Mouse (Mus musculus) left cerebral cortex, adult 6 months (tissue): ENCODE results near the gene Kcnj9. TPM values are rescaled to one million over a fixed set of nuclear protein-coding genes. Genes with fewer than 3 reads are reported as not detected.

Experiments
- long read RNA-seq, 2 experiments: library from polyadenylated mRNA; unstranded; transcript quantifications; one replicate each; pipeline ENCODE4 v2.0.0; 2019 to 2020
- polyA plus RNA-seq: library from polyadenylated mRNA; unstranded; fragments of <200 nt; fragmentation: Nextera tagmentation; gene quantifications from 2 replicates; pipeline ENCODE4 v1.2.3, GENCODE M21; 2021

Kcnj9 gene
- 26.4 and 33.0 TPM in 2 replicates for polyA plus RNA-seq
- long read RNA-seq, experiment 1, transcript Kcnj9-201 (4 exons, 3,857 nt): major isoform, 131 of 192 reads
- long read RNA-seq, experiment 1, transcript Kcnj9-202 (4 exons, 2,265 nt): minor isoform, 8 of 192 reads
- long read RNA-seq, experiment 1, partial matches to known transcripts: 14 of 192 reads
- long read RNA-seq, experiment 1, other reads (novel, unspliced or antisense): 39 of 192 reads
- long read RNA-seq, experiment 2, transcript Kcnj9-201 (4 exons, 3,857 nt): major isoform, 32 of 72 reads
- long read RNA-seq, experiment 2, partial matches to known transcripts: 3 of 72 reads
- long read RNA-seq, experiment 2, other reads (novel, unspliced or antisense): 37 of 72 reads

DNA sequence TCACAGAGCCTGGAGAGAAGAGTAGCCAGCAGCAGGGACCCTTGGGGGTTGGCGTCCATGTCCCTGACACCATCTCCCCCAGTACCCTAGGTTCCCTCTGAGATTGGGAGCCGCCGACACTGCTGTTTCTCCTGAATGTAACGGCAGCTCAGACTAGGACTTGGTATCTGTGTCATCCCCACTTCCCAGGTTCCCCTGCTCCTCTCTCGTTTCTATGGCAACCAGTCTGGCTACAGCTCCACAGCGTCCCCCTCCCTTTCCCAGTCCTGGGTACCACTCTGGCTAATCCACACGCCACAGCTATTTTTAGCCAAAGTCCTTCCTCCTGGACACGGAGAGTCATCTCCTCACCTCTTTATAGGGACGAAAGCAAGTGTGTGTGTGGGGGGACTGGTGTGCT lies at the start of gene Kcnj9:
Kcnj9 (minus strand) TSS at position 188 of the 400 bp plus-strand sequence.

DNA sequence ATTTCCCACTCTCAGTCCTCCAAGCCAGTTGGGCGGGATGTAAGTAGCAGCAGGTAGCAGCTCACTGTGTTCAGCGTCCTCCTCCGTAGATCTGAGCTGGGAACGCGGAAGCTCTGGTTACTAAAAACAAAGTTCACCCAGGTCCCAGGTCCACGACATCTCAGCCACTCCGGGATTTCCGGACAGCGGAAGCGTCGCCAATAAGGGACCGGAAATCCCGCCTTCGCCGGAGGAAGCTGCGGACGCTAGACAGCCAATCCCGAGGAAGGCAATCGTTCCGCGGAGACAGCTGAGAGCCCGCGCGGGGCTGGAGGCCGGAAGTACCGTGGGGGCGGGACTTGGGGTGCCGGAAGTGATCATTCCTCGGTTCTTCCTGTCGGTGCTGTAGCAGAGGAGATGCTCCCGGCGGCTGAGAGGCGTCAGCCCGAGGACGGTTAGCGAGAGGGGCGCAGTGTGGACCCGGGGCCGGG lies 47.1 kb upstream of the Kcnj9 start, which contains the start of gene Pigm:
Pigm (plus strand) TSS at position 349 of the 470 bp plus-strand sequence.

DNA sequence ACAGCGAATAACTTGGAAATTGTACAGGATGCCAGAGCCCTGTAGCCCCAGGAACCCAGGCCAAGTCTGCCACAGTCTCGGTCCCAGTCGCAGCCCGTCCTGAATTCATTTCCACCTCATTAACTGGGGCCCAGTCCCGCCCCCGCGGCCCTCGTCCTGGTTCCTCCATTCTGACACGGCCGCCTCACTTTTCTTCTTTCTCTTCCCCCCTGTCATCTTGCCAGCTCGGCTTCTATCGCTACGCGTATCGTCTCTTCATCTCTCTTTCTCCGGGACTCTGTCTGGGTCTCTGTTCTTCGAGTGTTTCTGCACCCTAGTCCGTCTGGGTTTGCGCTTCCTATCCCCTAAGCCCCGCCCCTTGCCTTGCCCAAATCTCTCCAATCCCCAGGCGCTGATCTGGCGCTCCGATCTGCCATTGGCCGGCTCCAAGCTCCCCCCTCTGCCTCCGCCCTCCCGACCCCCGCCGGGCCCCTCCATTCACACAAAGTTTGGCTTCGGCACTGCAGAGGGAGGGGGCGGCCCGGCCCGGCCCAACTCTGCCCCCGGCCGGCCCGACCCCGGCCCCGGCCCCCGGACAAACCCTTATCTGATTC lies 11.7 kb upstream of the Kcnj9 start, which contains the start of gene Kcnj10:
Kcnj10 (plus strand) TSS at position 482 of the 593 bp plus-strand sequence.

DNA sequence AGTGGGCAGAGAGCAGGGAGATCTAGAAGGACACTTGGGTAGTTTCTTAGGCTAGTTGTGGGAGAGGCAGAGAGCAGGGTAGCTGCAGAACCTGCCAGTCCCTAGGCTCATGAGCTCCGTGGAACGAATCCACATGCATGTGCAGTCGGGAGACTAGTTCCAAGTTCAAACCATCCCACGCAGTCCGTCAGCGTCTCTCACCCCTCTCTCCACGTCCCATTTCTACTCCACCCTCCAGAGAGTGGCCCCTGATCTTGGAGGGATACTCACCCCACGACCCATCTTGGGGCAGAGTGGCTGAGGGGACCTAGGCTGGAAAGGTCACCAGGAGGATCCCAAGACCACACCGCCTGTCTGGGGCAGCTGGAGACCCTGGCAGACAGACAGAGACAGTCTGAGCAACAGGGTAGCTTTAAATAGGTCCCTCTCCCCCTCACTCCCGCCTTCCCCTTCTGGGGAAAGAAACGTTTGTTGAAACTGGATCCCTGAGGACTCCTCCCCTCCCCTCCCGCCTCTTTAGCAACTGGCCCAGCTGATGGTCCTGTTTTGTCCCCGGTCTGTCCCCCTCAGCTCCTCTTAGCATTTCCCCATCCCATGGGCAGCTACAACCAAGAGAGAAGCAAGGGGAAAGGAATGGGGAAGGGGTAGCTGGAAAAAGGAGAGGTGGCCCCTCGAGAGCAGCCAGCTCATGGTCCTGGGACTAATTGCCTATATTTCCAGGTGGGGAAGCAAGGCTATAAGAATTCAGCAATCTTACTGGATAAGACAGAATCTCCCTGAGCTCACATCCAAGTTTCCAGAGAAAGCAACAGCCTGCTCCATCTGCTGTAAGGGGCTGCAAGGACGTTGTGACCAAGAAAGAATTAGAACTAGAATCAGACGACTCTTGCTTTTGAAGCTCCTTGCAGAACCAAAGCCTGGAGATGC lies 31.2 kb downstream of the Kcnj9 start, which contains the start of gene Atp1a2:
Atp1a2 (minus strand) TSS at position 454 of the 927 bp plus-strand sequence.

Other genes starting within 250 kb of the Kcnj9 start
- gene Copa, start 246.8 kb downstream of the Kcnj9 start, polyA plus RNA-seq: 79.3 and 98.3 TPM in 2 replicates
- gene Ncstn, start 246.5 kb downstream of the Kcnj9 start, polyA plus RNA-seq: 34.1 and 40.6 TPM in 2 replicates
- 92.8 and 102 TPM in 2 replicates for gene Pex19, start 202.6 kb downstream of the Kcnj9 start, polyA plus RNA-seq
- 53.6 and 58.6 TPM in 2 replicates for gene Dcaf8, start 181.2 kb downstream of the Kcnj9 start, polyA plus RNA-seq
- 326 and 604 TPM in 2 replicates for gene Pea15a, start 122.5 kb downstream of the Kcnj9 start, polyA plus RNA-seq
- gene Casq1, start 109.5 kb downstream of the Kcnj9 start, polyA plus RNA-seq: 0.92 and 1.2 TPM in 2 replicates
- not detected in 2 replicates for gene Atp1a4, start 70.9 kb downstream of the Kcnj9 start, polyA plus RNA-seq
- gene Igsf8, start 67.7 kb downstream of the Kcnj9 start, polyA plus RNA-seq: 86.2 and 162 TPM in 2 replicates
- 163 and 316 TPM in 2 replicates for gene Atp1a2, start 31.3 kb downstream of the Kcnj9 start, polyA plus RNA-seq
- 19.5 and 24.3 TPM in 2 replicates for gene Kcnj10, start 11.9 kb upstream of the Kcnj9 start, polyA plus RNA-seq
- gene Pigm, start 47.2 kb upstream of the Kcnj9 start, polyA plus RNA-seq: 2.0 and 2.2 TPM in 2 replicates
- 1.7 and 2.5 TPM in 2 replicates for gene Slamf9, start 146.0 kb upstream of the Kcnj9 start, polyA plus RNA-seq
- 1.2 and 2.2 TPM in 2 replicates for gene Igsf9, start 152.5 kb upstream of the Kcnj9 start, polyA plus RNA-seq
- gene Tagln2, start 170.7 kb upstream of the Kcnj9 start, polyA plus RNA-seq: 7.8 and 11.2 TPM in 2 replicates
- 3.3 and 4.1 TPM in 2 replicates for gene Cfap45, start 191.5 kb upstream of the Kcnj9 start, polyA plus RNA-seq
- 0.22 and 0.49 TPM in 2 replicates for gene Vsig8, start 226.6 kb upstream of the Kcnj9 start, polyA plus RNA-seq